Mouse (Mus musculus) ES-Bruce4 (cell line): ENCODE data around the gene Rph3al.

ENCODE experiments used
- CTCF ChIP-seq: IDR thresholded peaks from one replicate; pipeline ENCODE4 v1.8.1; 2011; ENCODE audit warnings: low read depth, low read length
- POLR2A ChIP-seq: IDR thresholded peaks from one replicate; pipeline ENCODE4 v1.8.1; 2011; ENCODE audit warnings: low read length; ENCODE audit not compliant: insufficient read depth

GRCm38 (mm10) chr11:75845675-75846074 lies 92.6 kb downstream of the Rph3al start:
- TF ChIP-seq POLR2A (no peak), CTCF (no peak)
